Mouse (Mus musculus) embryo, embryonic 11 days (tissue): Measurements from ENCODE around the gene 1700029H14Rik.

ENCODE experiments used
- DNase-seq: peaks from one replicate; pipeline ENCODE4 v3.0.0-alpha.2; 2015

Gene 1700029H14Rik

GRCm38 (mm10) chr8:13503936-13504606 lies 58.2 kb downstream of the 1700029H14Rik start:
- no peak for DNase-seq

GRCm38 (mm10) chr8:13501221-13501620 lies 61.0 kb downstream of the 1700029H14Rik start:
- DNase-seq, result no peak
